33 mouse cellular contexts compared by ENCODE assay signal in the genomic region with DNA sequence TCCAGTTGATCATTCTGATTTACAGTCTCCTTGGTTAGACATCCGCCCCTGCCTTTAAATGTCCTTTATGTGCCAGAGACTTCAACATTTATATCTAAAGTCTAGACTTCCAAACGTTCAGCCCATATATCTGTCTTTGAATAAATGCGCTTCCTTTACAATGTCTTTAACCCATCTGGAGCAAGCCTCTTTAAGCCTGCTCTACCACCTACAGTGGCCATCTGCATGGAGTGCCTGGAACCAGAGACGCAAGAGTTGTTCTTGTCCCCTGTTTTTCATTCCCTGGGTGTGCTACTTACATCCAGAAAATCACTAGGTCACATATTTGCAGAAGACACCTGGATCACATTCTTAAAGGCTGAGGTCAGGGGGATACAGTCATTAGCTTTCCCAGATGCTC. TPM values are rescaled to one million over a fixed set of nuclear protein-coding genes. Genes with fewer than 3 reads are reported as not detected.
"Had no signal": no experiment of that assay in that cellular context is flagged by ENCODE, and none has a peak within 500 bp of the region (broad histone marks: within the 10 kb centered on the region; RNA-seq: fewer than 3 reads in every experiment).

No protein-coding gene starts in this region.

- H3K27ac ChIP-seq: limb, embryonic 10.5 days; limb, embryonic 12.5 days; limb, embryonic 13.5 days; limb, embryonic 15.5 days; liver, embryonic 12.5 days; liver, embryonic 13.5 days; liver, embryonic 14.5 days; liver, embryonic 15.5 days; lung, embryonic 15.5 days; macrophage; midbrain, embryonic 10.5 days; midbrain, embryonic 12.5 days; midbrain, embryonic 13.5 days; midbrain, embryonic 15.5 days; neural tube, embryonic 12.5 days had no signal

- H3K9ac ChIP-seq: limb, embryonic 12.5 days; limb, embryonic 13.5 days; limb, embryonic 15.5 days; liver, embryonic 12.5 days; liver, embryonic 13.5 days; liver, embryonic 14.5 days; liver, embryonic 15.5 days; liver, postnatal 0 days; lung, embryonic 14.5 days; lung, embryonic 15.5 days; midbrain, embryonic 12.5 days; midbrain, embryonic 13.5 days; midbrain, embryonic 15.5 days; neural tube, embryonic 12.5 days had no signal

- DNase-seq: left cerebral cortex, postnatal 4 days; liver; liver, embryonic 13.5 days; liver, postnatal 0 days; lung, adult 18-20 months; lung, adult 2 months; lung, embryonic 14.5 days; lung, postnatal 14 days; lung, postnatal 36 days; lung, postnatal 4 days; midbrain, embryonic 14.5 days had no signal

- H3K4me2 ChIP-seq: limb, embryonic 12.5 days; limb, embryonic 13.5 days; limb, embryonic 15.5 days; liver, embryonic 11.5 days; liver, embryonic 12.5 days; liver, embryonic 13.5 days; liver, embryonic 15.5 days; lung, embryonic 14.5 days; lung, embryonic 15.5 days; midbrain, embryonic 11.5 days; midbrain, embryonic 12.5 days; midbrain, embryonic 13.5 days; midbrain, embryonic 15.5 days; neural tube, embryonic 12.5 days had no signal

- H3K27me3 ChIP-seq: liver, embryonic 13.5 days had no signal

- ATAC-seq: liver, embryonic 12.5 days; liver, postnatal 0 days; lung, postnatal 0 days; midbrain, embryonic 13.5 days; midbrain, embryonic 15.5 days; midbrain, embryonic 16.5 days had no signal

- H3K4me3 ChIP-seq: limb, embryonic 10.5 days; limb, embryonic 12.5 days; limb, embryonic 13.5 days; limb, embryonic 15.5 days; liver, embryonic 12.5 days; liver, embryonic 13.5 days; liver, embryonic 15.5 days; lung, embryonic 15.5 days; megakaryocyte, embryonic 14.5 days; midbrain, embryonic 10.5 days; midbrain, embryonic 12.5 days; midbrain, embryonic 13.5 days; midbrain, embryonic 15.5 days; myocyte; neural tube, embryonic 12.5 days had no signal

- H3K4me1 ChIP-seq: limb, embryonic 12.5 days; limb, embryonic 13.5 days; limb, embryonic 15.5 days; liver, embryonic 12.5 days; liver, embryonic 13.5 days; liver, embryonic 15.5 days; megakaryocyte, embryonic 14.5 days had no signal

- H3K9me3 ChIP-seq: limb, embryonic 10.5 days; limb, embryonic 12.5 days; limb, embryonic 13.5 days; limb, embryonic 15.5 days; liver, embryonic 12.5 days; liver, embryonic 13.5 days; liver, embryonic 15.5 days; lung, embryonic 15.5 days; midbrain, embryonic 10.5 days; midbrain, embryonic 12.5 days; midbrain, embryonic 13.5 days; midbrain, embryonic 15.5 days; neural tube, embryonic 12.5 days had no signal

- H3K36me3 ChIP-seq: limb, embryonic 10.5 days; limb, embryonic 12.5 days; limb, embryonic 13.5 days; limb, embryonic 15.5 days; liver, embryonic 12.5 days; liver, embryonic 13.5 days; liver, embryonic 15.5 days; lung, embryonic 15.5 days; midbrain, embryonic 10.5 days; midbrain, embryonic 12.5 days; midbrain, embryonic 13.5 days; midbrain, embryonic 15.5 days; neural tube, embryonic 12.5 days had no signal

RNA-seq across cellular contexts. Expression of a gene that starts 44.4 kb away (rescaled TPM):
- polyA plus RNA-seq: limb, embryonic 13.5 days; liver, adult 2 months; liver, embryonic 11.5 days; liver, embryonic 12.5 days; liver, embryonic 13.5 days; liver, embryonic 14.5 days; liver, embryonic 15.5 days; liver, embryonic 16.5 days; liver, postnatal 0 days; macrophage; myocyte had no signal

RNA-seq across cellular contexts. Expression of a gene that starts 44.5 kb away (rescaled TPM):
- polyA plus RNA-seq: limb, embryonic 15.5 days; liver, adult 2 months; liver, embryonic 13.5 days; liver, embryonic 15.5 days; liver, embryonic 16.5 days; liver, postnatal 0 days; macrophage; myocyte had no signal

RNA-seq across cellular contexts. Expression of a gene that starts 56.8 kb away (rescaled TPM):
- polyA plus RNA-seq: macrophage, myocyte had no signal
